Mouse (Mus musculus) limb, embryonic 14.5 days (tissue): ENCODE results near the gene Olfr871. TPM values are rescaled to one million over a fixed set of nuclear protein-coding genes. Genes with fewer than 3 reads are reported as not detected.
"Not testable (repeated sequence)": the region's sequence is repeated elsewhere in the genome, so short reads cannot be mapped to it uniquely, and the experiment has no call there.

Experiments used
- ATAC-seq: fragments of 200-750 bp; cut with Nextera tagmentation; 2 replicates; pipeline ENCODE4 v1.8.0; 2017; ENCODE audit warnings: low read depth, moderate number of reproducible peaks, moderate TSS enrichment; ENCODE audit not compliant: low FRiP score
- DNase-seq: peaks from one replicate; pipeline ENCODE4 v3.0.0-alpha.2; 2015; ENCODE audit warnings: low spot score
- H3K27ac ChIP-seq: fragments of 300-500 bp; sonication (generic); replicated peaks from 2 replicates; pipeline ENCODE4 v1.5.1; 2014; ENCODE audit warnings: low read depth, mild to moderate bottlenecking, low read length, moderate library complexity, mixed read lengths
- H3K27me3 ChIP-seq: fragments of 300-500 bp; sonication (generic); 2 replicates; pipeline ENCODE4 v1.6.1; 2014; ENCODE audit warnings: low read length, mixed read lengths; ENCODE audit not compliant: control insufficient read depth, insufficient read depth
- H3K36me3 ChIP-seq: fragments of 300-500 bp; sonication (generic); 2 replicates; pipeline ENCODE4 v1.6.1; 2014; ENCODE audit warnings: mild to moderate bottlenecking, low read length, moderate library complexity, mixed read lengths; ENCODE audit not compliant: control insufficient read depth, insufficient read depth
- H3K4me1 ChIP-seq: fragments of 300-500 bp; sonication (generic); 2 replicates; pipeline ENCODE4 v1.6.1; 2014; ENCODE audit warnings: antibody characterized with exemption, low read length, mixed read lengths; ENCODE audit not compliant: control insufficient read depth, insufficient read depth
- H3K4me2 ChIP-seq: fragments of 300-500 bp; sonication (generic); replicated peaks from 2 replicates; pipeline ENCODE4 v1.6.1; 2014; ENCODE audit warnings: low read depth, mild to moderate bottlenecking, low read length, moderate library complexity; ENCODE audit not compliant: severe bottlenecking
- H3K4me3 ChIP-seq: fragments of 300-500 bp; sonication (generic); replicated peaks from 2 replicates; pipeline ENCODE4 v1.5.1; 2014; ENCODE audit warnings: low read length
- H3K9ac ChIP-seq: fragments of 300-500 bp; sonication (generic); 2 replicates; pipeline ENCODE4 v1.6.1; 2014; ENCODE audit warnings: mild to moderate bottlenecking, low read depth, low read length, moderate library complexity; ENCODE audit not compliant: severe bottlenecking
- H3K9me3 ChIP-seq: fragments of 300-500 bp; sonication (generic); 2 replicates; pipeline ENCODE4 v1.6.1; 2016; ENCODE audit warnings: low read length; ENCODE audit not compliant: control insufficient read depth
- POLR2A ChIP-seq: fragments of 200-500 bp; IDR thresholded peaks from 2 replicates; pipeline ENCODE4 v1.8.0; 2012; ENCODE audit warnings: inconsistent platforms, mild to moderate bottlenecking, moderate library complexity, borderline replicate concordance; ENCODE audit not compliant: insufficient read depth, insufficient read length; ENCODE audit errors: extremely low read depth
- WGBS: fragments of 180-500 bp; shearing (Covaris S2); extraction: QIAGEN DNeasy Blood & Tissue Kit; methylation state at CpG from one replicate; pipeline ENCODE4 v1.1.7; 2014; 5-methylcytosine and 5-hydroxymethylcytosine counted together
- polyA plus RNA-seq, 2 experiments: library from polyadenylated mRNA; depleted of rRNA in 1 of 2; stranded (reverse) in 1 of 2; unstranded in 1 of 2; fragments of >200 nt; fragmentation: Nextera tagmentation in 1 of 2; extraction: Ambion mirVana in 1 of 2; gene quantifications; 2 replicates each; pipeline versions ENCODE4 v1.2.1 to v1.2.3; 2012 to 2014

Olfr871 gene
- polyA plus RNA-seq (2012; rRNA removed): not detected in 2 replicates
- not detected in 2 replicates for polyA plus RNA-seq (2014; fragmentation: Nextera tagmentation; extraction: Ambion mirVana)

- Histone ChIP-seq H3K9ac (no peak within 1 kb of the TSS), H3K27ac (no peak within 1 kb of the TSS), H3K9me3 (no peaks in the 10 kb centered on the region), H3K4me3 (no peak within 1 kb of the TSS), H3K4me2 (no peak within 1 kb of the TSS), H3K4me1 (no peaks in the 10 kb centered on the region), H3K27me3 (no peaks in the 10 kb centered on the region), H3K36me3 (no peaks in the 10 kb centered on the region)
- ATAC-seq (no peak), DNase-seq (no peak)
- no peak for TF ChIP-seq POLR2A
Measured at GRCm38 (mm10) chr9:20211907-20212306, at the start of gene Olfr871. Olfr871 (plus strand) TSS chr9:20212207.

GRCm38 (mm10) chr9:20173957-20174356 is 38.0 kb upstream of the Olfr871 start, which contains the start of gene Olfr870:
Olfr870 (minus strand) TSS chr9:20174057.
- no peaks in the 10 kb centered on the region for H3K36me3 ChIP-seq
- WGBS: 69% methylated on average over 2 of the region's 2 CpGs
- no peaks in the 10 kb centered on the region for H3K4me1 ChIP-seq
- H3K4me2 ChIP-seq: no peak within 1 kb of the TSS
- no peak within 1 kb of the TSS for H3K4me3 ChIP-seq
- no peak for TF ChIP-seq POLR2A
- no peaks in the 10 kb centered on the region for H3K27me3 ChIP-seq
- 0 out of 2 replicates have a peak, but pooled peaks cover 5% of the 10 kb centered on the region for H3K9me3 ChIP-seq
- H3K27ac ChIP-seq: no peak within 1 kb of the TSS
- no peak for DNase-seq
- no peak within 1 kb of the TSS for H3K9ac ChIP-seq
- ATAC-seq: no peak

GRCm38 (mm10) chr9:20179463-20179862 is 32.5 kb upstream of the Olfr871 start:
- Histone ChIP-seq H3K4me3 (no peak overlapping the region), H3K9ac (no peak overlapping the region), H3K4me1 (no peaks in the 10 kb centered on the region), H3K9me3 (0 out of 2 replicates have a peak, but pooled peaks cover 5% of the 10 kb centered on the region), H3K36me3 (no peaks in the 10 kb centered on the region), H3K27ac (no peak overlapping the region), H3K27me3 (no peaks in the 10 kb centered on the region), H3K4me2 (no peak overlapping the region)
- no peak for ATAC-seq
- no peak for DNase-seq
- no peak for TF ChIP-seq POLR2A
- WGBS: 68% methylated on average over 5 of the region's 5 CpGs

- Histone ChIP-seq H3K36me3 (no peaks in the 10 kb centered on the region), H3K4me1 (no peaks in the 10 kb centered on the region), H3K27me3 (no peaks in the 10 kb centered on the region), H3K9ac (no peak overlapping the region), H3K4me2 (no peak overlapping the region), H3K9me3 (no peaks in the 10 kb centered on the region), H3K4me3 (no peak overlapping the region), H3K27ac (no peak overlapping the region)
- no peak for TF ChIP-seq POLR2A
- ATAC-seq (no peak), DNase-seq (peak; percentile 3)
- 47% methylated on average over 1 of the region's 1 CpGs for WGBS
Measured at GRCm38 (mm10) chr9:20202131-20202530, 9.9 kb upstream of the Olfr871 start.

- not testable (repeated sequence) for H3K4me2 ChIP-seq, H3K27ac ChIP-seq, H3K4me1 ChIP-seq, H3K4me3 ChIP-seq, DNase-seq, H3K9me3 ChIP-seq, H3K27me3 ChIP-seq, H3K9ac ChIP-seq, ATAC-seq, H3K36me3 ChIP-seq
- 88% methylated on average over 7 of the region's 7 CpGs for WGBS
Measured at GRCm38 (mm10) chr9:20203413-20203984, 8.5 kb upstream of the Olfr871 start.
